Mouse (Mus musculus) megakaryocyte-erythroid progenitor cell, adult 5-6 weeks (primary cell): ENCODE data around the gene Tex2. TPM values are rescaled to one million over a fixed set of nuclear protein-coding genes. Genes with fewer than 3 reads are reported as not detected.
A peak's percentile ranks its signal among the peaks of the same experiment; 100 is the strongest.

Source experiments
- ATAC-seq: replicated peaks from 2 replicates; pipeline ENCODE4 v1.8.0; 2016; ENCODE audit warnings: mild to moderate bottlenecking, inconsistent platforms; ENCODE audit not compliant: severe bottlenecking, poor library complexity, low FRiP score, low TSS enrichment
- total RNA-seq, 2 experiments: library from RNA; stranded (forward) in 1 of 2; stranded (reverse) in 1 of 2; fragments of 200-1000, 215-1000 nt in 1 of 2; fragments of >200 nt in 1 of 2; fragmentation: Nextera tagmentation in 1 of 2; gene quantifications; 2 replicates each; pipeline ENCODE4 v1.2.3; 2014 to 2017

Gene Tex2
- total RNA-seq, 2 experiments from 2014 or later: 24.2 to 32.8 TPM

- ATAC-seq: no peak
These were observed 55.2 kb downstream of the Tex2 start for GRCm38 (mm10) chr11:106558008-106558407.

- no peak for ATAC-seq
These were observed 55.8 kb downstream of the Tex2 start for GRCm38 (mm10) chr11:106557398-106557797.

GRCm38 (mm10) chr11:106556689-106557088 is 56.5 kb downstream of the Tex2 start:
- ATAC-seq: peak; percentile 50

GRCm38 (mm10) chr11:106555805-106556615 is 57.2 kb downstream of the Tex2 start:
- peak; percentile 31; the same call in 1 of the 2 replicates for ATAC-seq

GRCm38 (mm10) chr11:106550398-106550797 is 62.8 kb downstream of the Tex2 start:
- ATAC-seq: no peak

- no peak for ATAC-seq
These were observed 67.1 kb downstream of the Tex2 start for GRCm38 (mm10) chr11:106546081-106546480.

GRCm38 (mm10) chr11:106544916-106545315 is 68.3 kb downstream of the Tex2 start:
- ATAC-seq: no peak

- ATAC-seq: no peak
These were observed 69.1 kb downstream of the Tex2 start for GRCm38 (mm10) chr11:106544133-106544532.

GRCm38 (mm10) chr11:106543006-106543405 is 70.2 kb downstream of the Tex2 start:
- no peak for ATAC-seq

GRCm38 (mm10) chr11:106542385-106542784 is 70.8 kb downstream of the Tex2 start:
- ATAC-seq: no peak

GRCm38 (mm10) chr11:106540506-106541268 is 72.5 kb downstream of the Tex2 start:
- no peak for ATAC-seq

GRCm38 (mm10) chr11:106536253-106536912 is 76.8 kb downstream of the Tex2 start:
- ATAC-seq: peak; percentile 75

GRCm38 (mm10) chr11:106535660-106536252 is 77.5 kb downstream of the Tex2 start:
- no peak for ATAC-seq

GRCm38 (mm10) chr11:106532248-106532790 is 80.9 kb downstream of the Tex2 start:
- no peak for ATAC-seq

GRCm38 (mm10) chr11:106529786-106530185 is 83.4 kb downstream of the Tex2 start:
- ATAC-seq: no peak

GRCm38 (mm10) chr11:106529113-106529512 is 84.1 kb downstream of the Tex2 start:
- no peak for ATAC-seq

GRCm38 (mm10) chr11:106527926-106528325 is 85.3 kb downstream of the Tex2 start:
- ATAC-seq: no peak

GRCm38 (mm10) chr11:106527147-106527821 is 85.9 kb downstream of the Tex2 start:
- no peak for ATAC-seq

- 0 out of 2 replicates have a peak, but pooled peaks have one; percentile 17 for ATAC-seq
These were observed 90.7 kb downstream of the Tex2 start for GRCm38 (mm10) chr11:106522538-106522937.
